Mouse (Mus musculus): ENCODE data around the gene Fam19a2. TPM values are rescaled to one million over a fixed set of nuclear protein-coding genes. Genes with fewer than 3 reads are reported as not detected.

The Fam19a2 gene
- polyA plus RNA-seq, 1 experiment from 2014 or later, result 52.4 TPM

DNA sequence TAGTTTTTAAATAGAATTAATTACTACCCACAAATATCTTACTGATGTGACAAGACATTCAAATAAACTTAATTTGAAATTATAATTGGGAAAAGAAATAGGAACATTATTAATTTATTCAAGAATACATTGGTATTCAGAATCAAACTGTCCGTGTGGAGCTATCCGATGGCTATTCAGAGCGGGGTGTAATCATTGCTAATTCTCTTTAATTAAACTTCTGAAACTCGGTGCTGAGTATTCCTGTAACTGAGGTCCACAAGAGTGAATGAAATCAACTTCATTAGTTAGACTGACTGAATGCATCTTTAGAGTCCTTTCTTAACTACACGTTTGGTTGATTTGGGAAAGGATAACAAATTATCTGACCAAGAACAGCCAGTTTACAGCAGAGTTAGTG is 372.9 kb downstream of the Fam19a2 start:
- Histone ChIP-seq H3K4me3 (ENCODE audit: low read length) (no peak overlapping the region), H3K27ac (ENCODE audit: low read depth, low read length) (no peak overlapping the region), H3K9me3 (ENCODE audit: control insufficient read depth, low read length) (no peaks in the 10 kb centered on the region), H3K36me3 (ENCODE audit: control insufficient read depth, insufficient read depth, low read length) (no peaks in the 10 kb centered on the region), H3K4me2 (ENCODE audit: low read length) (no peak overlapping the region), H3K9ac (ENCODE audit: low read depth, low read length) (no peak overlapping the region), H3K27me3 (replicated peaks; ENCODE audit: control insufficient read depth, insufficient read depth, low read length) (no peaks in the 10 kb centered on the region), H3K4me1 (ENCODE audit: control insufficient read depth, insufficient read depth, low read depth, low read length) (no peaks in the 10 kb centered on the region)
- WGBS, result 67% methylated on average over 5 of the region's 5 CpGs
- ATAC-seq, result no peak

DNA sequence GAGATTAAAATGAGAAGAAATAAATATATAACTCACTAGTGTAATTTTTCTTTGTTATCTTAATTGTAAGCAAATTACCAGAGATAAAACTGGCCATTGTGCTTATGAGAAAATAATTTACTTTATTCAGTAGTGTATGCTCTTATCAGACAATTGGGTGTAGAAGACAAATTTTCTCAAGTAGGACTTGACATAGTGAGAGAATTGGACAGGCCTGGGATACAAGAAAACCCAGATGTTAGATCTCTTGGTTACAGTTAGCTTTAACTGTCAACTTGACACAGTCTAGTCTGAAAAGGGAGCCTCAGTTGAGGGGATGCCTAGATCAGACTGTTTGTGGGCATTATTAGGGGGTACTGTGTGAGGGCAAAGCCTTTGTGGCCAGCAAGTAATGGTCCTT is 373.7 kb downstream of the Fam19a2 start:
- H3K4me2 ChIP-seq (ENCODE audit: low read length), result no peak overlapping the region
- no peak for ATAC-seq
- H3K4me1 ChIP-seq (ENCODE audit: control insufficient read depth, insufficient read depth, low read depth, low read length), result no peaks in the 10 kb centered on the region
- H3K27ac ChIP-seq (ENCODE audit: low read depth, low read length), result no peak overlapping the region
- no peaks in the 10 kb centered on the region for H3K27me3 ChIP-seq (replicated peaks; ENCODE audit: control insufficient read depth, insufficient read depth, low read length)
- H3K36me3 ChIP-seq (ENCODE audit: control insufficient read depth, insufficient read depth, low read length), result no peaks in the 10 kb centered on the region
- no peak overlapping the region for H3K4me3 ChIP-seq (ENCODE audit: low read length)
- no peak overlapping the region for H3K9ac ChIP-seq (ENCODE audit: low read depth, low read length)
- no peaks in the 10 kb centered on the region for H3K9me3 ChIP-seq (ENCODE audit: control insufficient read depth, low read length)

DNA sequence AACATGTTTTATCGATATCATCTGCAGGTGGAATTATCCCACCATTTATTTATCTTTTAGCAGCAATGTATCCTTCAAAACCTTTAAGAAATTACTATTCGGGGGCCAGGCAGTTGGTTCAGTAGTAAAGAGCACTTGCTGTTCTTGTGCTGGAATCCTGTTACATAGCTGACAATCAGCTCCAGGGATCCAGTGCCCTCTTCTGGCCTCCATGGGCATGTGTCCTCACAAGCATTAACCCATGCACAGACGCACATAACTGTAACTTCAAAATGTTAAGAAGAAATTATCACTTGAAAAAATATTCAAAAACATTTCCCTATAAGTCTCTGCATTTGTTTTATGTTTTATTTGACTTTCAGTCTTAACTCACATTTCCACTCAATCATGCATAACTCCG is 381.8 kb downstream of the Fam19a2 start:
- no peak overlapping the region for H3K4me3 ChIP-seq (ENCODE audit: low read length)
- H3K27me3 ChIP-seq (replicated peaks; ENCODE audit: control insufficient read depth, insufficient read depth, low read length), result no peaks in the 10 kb centered on the region
- H3K27ac ChIP-seq (ENCODE audit: low read depth, low read length), result no peak overlapping the region
- 95% methylated on average over 4 of the region's 4 CpGs for WGBS
- no peak for ATAC-seq
- H3K9ac ChIP-seq (ENCODE audit: low read depth, low read length), result no peak overlapping the region
- H3K4me2 ChIP-seq (ENCODE audit: low read length), result no peak overlapping the region
- no peaks in the 10 kb centered on the region for H3K36me3 ChIP-seq (ENCODE audit: control insufficient read depth, insufficient read depth, low read length)
- H3K9me3 ChIP-seq (ENCODE audit: control insufficient read depth, low read length), result no peaks in the 10 kb centered on the region
- H3K4me1 ChIP-seq (ENCODE audit: control insufficient read depth, insufficient read depth, low read depth, low read length), result no peaks in the 10 kb centered on the region

DNA sequence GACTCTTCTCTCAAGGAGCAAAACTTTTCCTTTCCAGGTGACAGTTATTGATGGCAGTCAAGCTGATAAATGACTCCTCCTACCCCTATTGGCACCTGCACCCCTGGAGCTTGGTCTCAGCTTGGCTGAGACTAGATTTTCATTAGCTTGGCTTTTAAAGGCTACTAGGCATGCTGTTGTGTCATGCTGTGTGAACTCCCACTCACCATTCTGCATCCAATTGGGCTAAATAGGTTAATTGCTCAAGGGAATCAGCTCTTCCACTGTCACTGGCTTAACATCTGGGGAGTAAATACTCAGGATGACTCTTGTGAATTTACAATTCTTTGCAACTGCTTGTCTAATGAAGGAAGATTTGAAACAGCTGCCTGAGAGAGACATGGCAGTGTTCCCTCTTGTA is 407.4 kb downstream of the Fam19a2 start:
- no peaks in the 10 kb centered on the region for H3K27me3 ChIP-seq (replicated peaks; ENCODE audit: control insufficient read depth, insufficient read depth, low read length)
- no peak for ATAC-seq
- H3K4me1 ChIP-seq (ENCODE audit: control insufficient read depth, insufficient read depth, low read depth, low read length), result no peaks in the 10 kb centered on the region
- no peaks in the 10 kb centered on the region for H3K36me3 ChIP-seq (ENCODE audit: control insufficient read depth, insufficient read depth, low read length)
- H3K9me3 ChIP-seq (ENCODE audit: control insufficient read depth, low read length), result no peaks in the 10 kb centered on the region
- no peak overlapping the region for H3K4me3 ChIP-seq (ENCODE audit: low read length)
- H3K27ac ChIP-seq (ENCODE audit: low read depth, low read length), result no peak overlapping the region
- no peak overlapping the region for H3K9ac ChIP-seq (ENCODE audit: low read depth, low read length)
- no peak overlapping the region for H3K4me2 ChIP-seq (ENCODE audit: low read length)

DNA sequence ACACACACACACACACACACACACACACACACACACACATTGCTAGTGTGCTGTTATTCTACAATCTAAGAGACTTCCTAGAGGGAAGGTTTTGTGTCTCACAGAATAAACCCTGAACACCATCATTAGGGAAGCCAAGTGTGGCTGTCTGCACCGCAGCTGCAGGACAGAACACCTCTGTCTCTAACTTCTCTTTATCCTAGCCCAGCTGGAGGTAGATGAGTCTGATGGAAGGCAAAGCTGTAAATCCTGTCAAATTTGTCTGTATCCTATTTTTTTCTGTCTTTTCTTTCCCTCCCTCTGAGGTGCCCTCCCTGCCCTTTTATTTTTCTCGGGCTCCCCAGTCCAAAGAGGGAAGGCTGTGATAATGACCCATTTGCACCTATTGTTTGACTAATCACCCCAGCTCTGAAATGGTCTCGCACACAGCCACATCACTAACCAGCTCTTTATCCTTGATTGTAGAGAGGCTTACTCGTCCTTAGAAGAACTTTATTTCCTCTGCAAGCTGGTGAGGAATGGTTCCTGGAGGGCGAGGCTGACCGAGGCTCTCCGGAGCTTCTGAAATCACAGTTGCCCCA is 414.6 kb downstream of the Fam19a2 start:
- ATAC-seq, result no peak
- no peaks in the 10 kb centered on the region for H3K36me3 ChIP-seq (ENCODE audit: control insufficient read depth, insufficient read depth, low read length)
- H3K27me3 ChIP-seq (replicated peaks; ENCODE audit: control insufficient read depth, insufficient read depth, low read length), result no peaks in the 10 kb centered on the region
- H3K9ac ChIP-seq (ENCODE audit: low read depth, low read length), result no peak overlapping the region
- no peak overlapping the region for H3K27ac ChIP-seq (ENCODE audit: low read depth, low read length)
- no peaks in the 10 kb centered on the region; the same call in 1 of the 2 replicates for H3K4me1 ChIP-seq (ENCODE audit: control insufficient read depth, insufficient read depth, low read depth, low read length)
- H3K4me3 ChIP-seq (ENCODE audit: low read length), result no peak overlapping the region
- 8% methylated on average over 7 of the region's 7 CpGs for WGBS
- H3K9me3 ChIP-seq (ENCODE audit: control insufficient read depth, low read length), result no peaks in the 10 kb centered on the region
- H3K4me2 ChIP-seq (ENCODE audit: low read length), result no peak overlapping the region

DNA sequence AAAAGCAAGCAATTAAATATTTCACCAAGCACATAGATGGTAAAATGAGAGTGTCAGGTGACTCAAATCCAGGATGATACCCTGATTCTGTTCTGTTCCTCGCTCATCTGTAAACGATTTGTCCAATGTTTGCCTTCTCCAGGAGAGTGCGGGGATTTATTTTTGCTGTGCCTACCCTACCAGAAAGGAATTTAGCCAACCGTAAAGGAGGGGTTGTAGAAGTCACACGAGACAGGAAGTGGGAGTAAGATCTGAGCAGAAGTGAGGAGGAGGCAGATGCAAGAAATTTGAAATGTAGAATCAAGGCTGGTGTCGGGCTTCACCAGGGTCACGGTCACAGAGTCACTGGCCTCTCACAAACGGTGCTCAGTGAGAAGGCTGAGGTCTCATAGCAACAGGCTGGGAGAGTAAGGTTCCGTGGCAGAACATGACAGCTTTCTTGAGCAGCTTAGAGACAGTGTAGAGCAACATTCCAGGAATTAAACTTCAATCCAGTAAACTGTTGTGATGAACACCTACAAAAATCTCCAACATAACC is 419.0 kb downstream of the Fam19a2 start:
- whole genome bisulfite sequencing, result 61% methylated on average over 9 of the region's 9 CpGs
- Histone ChIP-seq H3K4me2 (ENCODE audit: low read length) (no peak overlapping the region), H3K9ac (ENCODE audit: low read depth, low read length) (no peak overlapping the region), H3K36me3 (ENCODE audit: control insufficient read depth, insufficient read depth, low read length) (no peaks in the 10 kb centered on the region), H3K4me1 (ENCODE audit: control insufficient read depth, insufficient read depth, low read depth, low read length) (no peaks in the 10 kb centered on the region; the same call in 1 of the 2 replicates), H3K27ac (ENCODE audit: low read depth, low read length) (no peak overlapping the region), H3K4me3 (ENCODE audit: low read length) (no peak overlapping the region), H3K9me3 (ENCODE audit: control insufficient read depth, low read length) (no peaks in the 10 kb centered on the region), H3K27me3 (replicated peaks; ENCODE audit: control insufficient read depth, insufficient read depth, low read length) (no peaks in the 10 kb centered on the region)
- no peak for ATAC-seq

DNA sequence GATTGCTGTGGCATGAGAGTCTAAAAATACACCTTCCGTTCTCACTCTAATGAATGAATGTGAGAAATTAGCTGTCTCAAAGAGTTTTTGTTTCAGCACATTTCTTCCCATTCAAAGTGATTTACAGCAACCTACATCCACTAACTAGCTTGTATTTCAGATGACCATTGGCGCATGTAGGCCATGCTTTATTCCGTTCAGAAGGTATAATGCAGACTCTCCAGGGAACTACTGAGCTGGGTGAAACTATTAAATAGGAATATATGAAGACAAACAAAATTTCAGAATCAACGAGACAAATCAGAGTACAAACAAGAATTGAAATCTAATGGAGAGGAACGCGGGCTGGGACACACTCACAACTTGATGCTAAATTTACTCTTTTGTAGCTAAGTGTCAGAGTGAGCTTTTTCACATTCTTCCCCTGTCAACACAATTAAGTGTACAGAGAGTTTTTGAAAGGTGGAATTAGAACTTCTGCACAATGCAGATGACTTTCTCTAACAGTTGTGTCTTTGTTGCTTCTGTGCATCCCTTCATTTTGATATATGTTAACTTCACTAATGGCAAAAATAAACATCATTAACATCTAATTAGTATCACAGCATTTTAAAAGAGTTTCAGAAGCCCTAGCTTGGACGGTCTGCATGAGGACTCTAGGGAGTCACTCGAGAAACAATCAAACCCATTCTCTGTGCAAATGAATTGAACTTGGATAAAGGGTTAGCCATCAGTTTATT is 428.6 kb downstream of the Fam19a2 start:
- H3K4me1 ChIP-seq (ENCODE audit: control insufficient read depth, insufficient read depth, low read depth, low read length), result no peaks in the 10 kb centered on the region
- H3K4me2 ChIP-seq (ENCODE audit: low read length), result no peak overlapping the region
- no peaks in the 10 kb centered on the region for H3K36me3 ChIP-seq (ENCODE audit: control insufficient read depth, insufficient read depth, low read length)
- H3K9me3 ChIP-seq (ENCODE audit: control insufficient read depth, low read length), result no peaks in the 10 kb centered on the region
- no peak overlapping the region for H3K27ac ChIP-seq (ENCODE audit: low read depth, low read length)
- no peak overlapping the region for H3K4me3 ChIP-seq (ENCODE audit: low read length)
- no peaks in the 10 kb centered on the region for H3K27me3 ChIP-seq (replicated peaks; ENCODE audit: control insufficient read depth, insufficient read depth, low read length)
- 50% methylated on average over 8 of the region's 8 CpGs for whole genome bisulfite sequencing
- H3K9ac ChIP-seq (ENCODE audit: low read depth, low read length), result no peak overlapping the region
- ATAC-seq, result no peak

DNA sequence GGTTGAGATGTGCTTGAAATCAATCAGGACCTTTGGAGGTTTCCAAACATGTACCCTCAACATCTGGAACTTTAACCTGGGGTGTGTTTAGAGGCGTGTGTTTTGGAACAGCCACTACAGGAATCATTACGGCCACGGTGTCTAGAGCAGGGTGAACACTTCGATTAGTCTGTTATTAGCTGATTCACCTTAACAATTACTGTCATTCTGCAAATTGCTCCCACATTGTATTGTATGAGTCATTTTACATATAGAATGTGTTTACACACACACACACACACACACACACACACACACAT is 429.1 kb downstream of the Fam19a2 start:
- ATAC-seq, result no peak
- H3K4me1 ChIP-seq (ENCODE audit: control insufficient read depth, insufficient read depth, low read depth, low read length), result no peaks in the 10 kb centered on the region
- no peak overlapping the region for H3K4me3 ChIP-seq (ENCODE audit: low read length)
- no peak overlapping the region for H3K9ac ChIP-seq (ENCODE audit: low read depth, low read length)
- H3K9me3 ChIP-seq (ENCODE audit: control insufficient read depth, low read length), result no peaks in the 10 kb centered on the region
- no peak overlapping the region for H3K4me2 ChIP-seq (ENCODE audit: low read length)
- WGBS, result 86% methylated on average over 4 of the region's 4 CpGs
- H3K27me3 ChIP-seq (replicated peaks; ENCODE audit: control insufficient read depth, insufficient read depth, low read length), result no peaks in the 10 kb centered on the region
- no peak overlapping the region for H3K27ac ChIP-seq (ENCODE audit: low read depth, low read length)
- no peaks in the 10 kb centered on the region for H3K36me3 ChIP-seq (ENCODE audit: control insufficient read depth, insufficient read depth, low read length)

DNA sequence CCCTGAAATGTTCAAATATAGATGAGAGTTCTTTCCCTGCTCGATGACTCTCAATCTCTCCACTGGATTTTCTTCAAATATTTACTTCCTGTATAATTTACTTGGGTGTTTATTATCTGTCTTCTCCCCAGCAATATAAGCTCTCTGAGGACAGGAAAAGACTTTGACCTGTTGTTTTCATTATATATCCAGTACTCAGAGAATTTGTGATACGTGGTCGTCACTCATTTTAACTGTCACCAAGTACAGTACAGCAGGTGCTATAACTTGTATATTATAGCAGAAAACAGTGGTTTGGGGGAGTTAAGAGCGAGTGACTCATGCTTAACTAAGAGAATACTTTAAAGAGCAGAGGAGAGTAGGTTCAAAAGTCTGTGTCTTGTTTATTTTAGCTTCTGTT is 438.8 kb downstream of the Fam19a2 start:
- WGBS, result 84% methylated on average over 4 of the region's 4 CpGs
- no peak overlapping the region for H3K27ac ChIP-seq (ENCODE audit: low read depth, low read length)
- H3K4me1 ChIP-seq (ENCODE audit: control insufficient read depth, insufficient read depth, low read depth, low read length), result no peaks in the 10 kb centered on the region
- H3K4me2 ChIP-seq (ENCODE audit: low read length), result no peak overlapping the region
- H3K9ac ChIP-seq (ENCODE audit: low read depth, low read length), result no peak overlapping the region
- H3K27me3 ChIP-seq (replicated peaks; ENCODE audit: control insufficient read depth, insufficient read depth, low read length), result no peaks in the 10 kb centered on the region
- H3K4me3 ChIP-seq (ENCODE audit: low read length), result no peak overlapping the region
- H3K36me3 ChIP-seq (ENCODE audit: control insufficient read depth, insufficient read depth, low read length), result no peaks in the 10 kb centered on the region
- H3K9me3 ChIP-seq (ENCODE audit: control insufficient read depth, low read length), result no peaks in the 10 kb centered on the region
- no peak for ATAC-seq

Measured in hindbrain, embryonic 16.5 days (tissue).